Mouse (Mus musculus) thymus, postnatal 14 days (tissue): ENCODE data around the gene Gm20696.

Source experiments
- DNase-seq: peaks from one replicate; pipeline ENCODE4 v3.0.0; 2021

The Gm20696 gene

GRCm38 (mm10) chr6:99273177-99273576, 393.4 kb downstream of the Gm20696 start:
- DNase-seq: no peak

- DNase-seq: no peak
Observed at GRCm38 (mm10) chr6:99272174-99272573, 394.4 kb downstream of the Gm20696 start.

GRCm38 (mm10) chr6:99271741-99272140, 394.9 kb downstream of the Gm20696 start:
- no peak for DNase-seq

- DNase-seq: peak; percentile 67
Observed at GRCm38 (mm10) chr6:99269921-99270320, 396.7 kb downstream of the Gm20696 start.

- no peak for DNase-seq
Observed at GRCm38 (mm10) chr6:99268171-99269061, 398.2 kb downstream of the Gm20696 start.

- peak; percentile 50 for DNase-seq
Observed at GRCm38 (mm10) chr6:99265945-99266656, 400.5 kb downstream of the Gm20696 start.

GRCm38 (mm10) chr6:99265173-99265572, 401.4 kb downstream of the Gm20696 start:
- no peak for DNase-seq

- DNase-seq: no peak
Observed at GRCm38 (mm10) chr6:99264192-99265093, 402.2 kb downstream of the Gm20696 start.

GRCm38 (mm10) chr6:99263886-99264185, 402.8 kb downstream of the Gm20696 start:
- DNase-seq: no peak

- DNase-seq: peak; percentile 37
Observed at GRCm38 (mm10) chr6:99263061-99263885, 403.3 kb downstream of the Gm20696 start.

GRCm38 (mm10) chr6:99261737-99262130, 404.9 kb downstream of the Gm20696 start:
- no peak for DNase-seq

GRCm38 (mm10) chr6:99260941-99261736, 405.5 kb downstream of the Gm20696 start:
- peak; percentile 47 for DNase-seq

- no peak for DNase-seq
Observed at GRCm38 (mm10) chr6:99258346-99258745, 408.3 kb downstream of the Gm20696 start.

- no peak for DNase-seq
Observed at GRCm38 (mm10) chr6:99257676-99258075, 408.9 kb downstream of the Gm20696 start.

- DNase-seq: no peak
Observed at GRCm38 (mm10) chr6:99253331-99253730, 413.3 kb downstream of the Gm20696 start.

- DNase-seq: no peak
Observed at GRCm38 (mm10) chr6:99252816-99253215, 413.8 kb downstream of the Gm20696 start.

GRCm38 (mm10) chr6:99251924-99252323, 414.7 kb downstream of the Gm20696 start:
- DNase-seq: peak; percentile 30

GRCm38 (mm10) chr6:99251222-99251621, 415.4 kb downstream of the Gm20696 start:
- no peak for DNase-seq

- no peak for DNase-seq
Observed at GRCm38 (mm10) chr6:99249496-99250030, 417.0 kb downstream of the Gm20696 start.

- no peak for DNase-seq
Observed at GRCm38 (mm10) chr6:99248396-99248795, 418.2 kb downstream of the Gm20696 start.
